ENCODE assay signal across 25 mouse cellular contexts in the genomic region with DNA sequence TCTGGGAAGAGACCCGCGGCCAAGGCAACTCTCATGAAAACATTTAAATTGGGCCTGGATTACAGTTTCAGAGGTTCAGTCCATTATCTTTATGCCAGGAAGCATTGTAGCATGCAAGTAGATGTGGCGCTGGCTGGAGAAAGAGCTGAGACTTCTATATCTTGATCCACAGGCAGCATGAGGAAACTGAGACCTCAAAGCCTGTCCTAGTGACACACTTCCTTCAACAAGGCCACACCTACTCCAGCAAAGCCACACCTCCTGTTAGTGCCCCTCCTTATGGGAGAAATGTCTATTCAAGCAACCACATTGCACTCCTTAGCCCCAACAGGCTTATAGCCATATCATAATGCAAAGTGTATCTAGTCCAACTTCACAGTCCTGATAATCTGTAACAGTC. TPM values are rescaled to one million over a fixed set of nuclear protein-coding genes. Genes with fewer than 3 reads are reported as not detected.
DNase-seq lines count a peak whose midpoint lies in the region; ATAC-seq and TF ChIP-seq lines count a peak whose summit lies in the region.
"Had no signal": no experiment of that assay in that cellular context is flagged by ENCODE, and none has a peak within 500 bp of the region (broad histone marks: within the 10 kb centered on the region; RNA-seq: fewer than 3 reads in every experiment).

No protein-coding gene starts in this region.

- intact Hi-C loops in heart, postnatal 36 days (cut with DNase I), result no loop called here

- 90% methylated on average over 3 of the region's 3 CpGs for WGBS in kidney, adult 2 months

- no peak for TF ChIP-seq RAD21 in MEL (IDR thresholded peaks at IDR 0.05; ENCODE audit: low read depth, low read length)

- no peaks in the 10 kb centered on the region for H3K9me3 ChIP-seq in MEL (replicated peaks; ENCODE audit: insufficient read depth, low read length)
- H3K9me3 ChIP-seq: lung, embryonic 15.5 days; midbrain, embryonic 13.5 days; neural tube, embryonic 13.5 days; stomach, embryonic 15.5 days had no signal

- H3K36me3 ChIP-seq in MEL (ENCODE audit: control insufficient read depth in 1 of 2, insufficient read depth in 2 of 2, low read length in 2 of 2), result peaks cover 0 to 3% of the 10 kb centered on the region in 2 experiments; a peak in 1 of 4 replicates
- no peaks in the 10 kb centered on the region for H3K36me3 ChIP-seq in kidney, adult 2 months (ENCODE audit: control insufficient read depth, insufficient read depth, low read length)

- TF ChIP-seq EP300 in MEL (IDR thresholded peaks at IDR 0.05; ENCODE audit: low read depth in 1 of 2, low read length in 2 of 2), result no peak

- no peak for TF ChIP-seq CTCF in MEL (IDR thresholded peaks at IDR 0.05 in 2 of 3, conservative IDR thresholded peaks at IDR 0.05 in 1 of 3; ENCODE audit: control insufficient read depth in 1 of 3, insufficient read depth in 1 of 3, low read depth in 2 of 3, low read length in 3 of 3, poor library complexity in 1 of 3, severe bottlenecking in 1 of 3)
- no peak for TF ChIP-seq CTCF in kidney, adult 2 months (conservative IDR thresholded peaks at IDR 0.05; ENCODE audit: insufficient read depth, insufficient read length, low read depth, low read length)

- ATAC-seq in granulocyte monocyte progenitor cell, adult 5-6 weeks (replicated peaks; ENCODE audit: poor library complexity, severe bottlenecking), result peak; percentile 34
- ATAC-seq: forebrain, postnatal 0 days; hindbrain, postnatal 0 days; intestine, embryonic 16.5 days; midbrain, embryonic 13.5 days had no signal

- TF ChIP-seq POLR2A in MEL (IDR thresholded peaks at IDR 0.05; ENCODE audit: control insufficient read depth in 1 of 2, insufficient read depth in 1 of 2, low read depth in 1 of 2, low read length in 2 of 2, poor library complexity in 1 of 2), result peak in 1 of 2 experiments; percentile 80; a peak in 2 of 4 replicates
- TF ChIP-seq POLR2A in kidney, adult 2 months (IDR thresholded peaks at IDR 0.05; ENCODE audit: low read depth, low read length), result no peak

- peak overlapping the region; percentile 10 to 49; a peak in 3 of 4 replicates for H3K4me3 ChIP-seq in MEL (ENCODE audit: control insufficient read depth in 1 of 2, insufficient read depth in 1 of 2, low read depth in 2 of 2, low read length in 2 of 2)
- H3K4me3 ChIP-seq in kidney, adult 2 months (ENCODE audit: insufficient read depth, low read depth, low read length), result no peak overlapping the region
- H3K4me3 ChIP-seq: erythroblast, embryonic 14.5 days; lung, embryonic 15.5 days; midbrain, embryonic 13.5 days; neural tube, embryonic 13.5 days; stomach, embryonic 15.5 days had no signal

- peaks cover 5% of the 10 kb centered on the region for H3K79me2 ChIP-seq in MEL (ENCODE audit: control insufficient read depth, insufficient read depth, low read length, poor library complexity)

- H3K4me1 ChIP-seq in MEL (ENCODE audit: control insufficient read depth in 1 of 2, insufficient read depth in 2 of 2, low read length in 2 of 2), result peaks cover 0 to 9% of the 10 kb centered on the region in 2 experiments; a peak in 3 of 4 replicates
- peaks cover 6% of the 10 kb centered on the region; the same call in 1 of the 2 replicates for H3K4me1 ChIP-seq in kidney, adult 2 months (ENCODE audit: control insufficient read depth, insufficient read depth, low read length)

- H3K9ac ChIP-seq in MEL (ENCODE audit: control insufficient read depth, low read depth, low read length, poor library complexity, severe bottlenecking), result peak overlapping the region; percentile 15
- H3K9ac ChIP-seq: forebrain, postnatal 0 days; liver, embryonic 14.5 days; lung, embryonic 15.5 days; midbrain, embryonic 13.5 days; neural tube, embryonic 13.5 days; stomach, embryonic 15.5 days had no signal

- H3K27ac ChIP-seq in MEL (ENCODE audit: control insufficient read depth, low read depth, low read length), result peak overlapping the region; percentile 22
- no peak overlapping the region for H3K27ac ChIP-seq in kidney, adult 2 months (ENCODE audit: insufficient read depth, low read depth, low read length)
- H3K27ac ChIP-seq: hindbrain, postnatal 0 days; liver, embryonic 14.5 days; lung, embryonic 15.5 days; midbrain, embryonic 13.5 days; neural tube, embryonic 13.5 days had no signal

- H3K27me3 ChIP-seq in MEL (ENCODE audit: control insufficient read depth in 1 of 2, insufficient read depth in 2 of 2, low read length in 2 of 2), result 0 out of 4 replicates have a peak, but pooled peaks cover 0 to 1% of the 10 kb centered on the region in 2 experiments
- no peaks in the 10 kb centered on the region for H3K27me3 ChIP-seq in kidney, adult 2 months (replicated peaks; ENCODE audit: control insufficient read depth, insufficient read depth, low read length)
- H3K27me3 ChIP-seq: lung, embryonic 15.5 days; midbrain, embryonic 13.5 days; neural tube, embryonic 13.5 days; stomach, embryonic 15.5 days had no signal

- DNase-seq in thymus, postnatal 4 days, result peak; percentile 44
- DNase-seq in thymus, postnatal 25 days, result no peak
- DNase-seq in MEL (ENCODE audit: low read depth, low spot score), result peak; percentile 91
- no peak for DNase-seq in heart, postnatal 36 days
- no peak for DNase-seq in cerebellum, adult 18-20 months
- no peak for DNase-seq in kidney, adult 2 months
- DNase-seq: adrenal gland, postnatal 14 days; cerebellum, adult 11 months; cerebellum, adult 9-11 months; forebrain, postnatal 0 days; gastrocnemius, postnatal 10 days; heart, postnatal 14 days; kidney, adult 9 months; kidney, postnatal 10 days; layer of hippocampus, postnatal 36 days; left cerebral cortex, postnatal 4 days had no signal

TF ChIP-seq in MEL, 35 proteins besides CTCF, POLR2A, EP300 and RAD21:
- TF ChIP-seq SMC3 (IDR thresholded peaks at IDR 0.05; ENCODE audit: low read depth, low read length), result no peak
- 0 out of 2 replicates have a peak, but pooled peaks have one; percentile 57 for TF ChIP-seq HCFC1 (IDR thresholded peaks at IDR 0.05; ENCODE audit: low read depth, low read length)
- no peak for TF ChIP-seq CHD2 (IDR thresholded peaks at IDR 0.05; ENCODE audit: low read length)
- peak; percentile 82 for TF ChIP-seq NELFE (IDR thresholded peaks at IDR 0.05; ENCODE audit: low read depth, low read length)
- peak; percentile 67 for TF ChIP-seq ZMIZ1 (IDR thresholded peaks at IDR 0.05; ENCODE audit: low read depth, low read length)
- TF ChIP-seq TBP (IDR thresholded peaks at IDR 0.05; ENCODE audit: low read depth, low read length), result peak; percentile 65
- TF ChIP-seq SIN3A (IDR thresholded peaks at IDR 0.05; ENCODE audit: low read length), result peak; percentile 47; the same call in 1 of the 2 replicates
- TF ChIP-seq MXI1 (IDR thresholded peaks at IDR 0.05; ENCODE audit: low read depth, low read length), result peak; percentile 84
- no peak for TF ChIP-seq JUND (IDR thresholded peaks at IDR 0.05; ENCODE audit: low read depth, low read length)
- 0 out of 2 replicates have a peak, but pooled peaks have one; percentile 24 for TF ChIP-seq TCF12 (IDR thresholded peaks at IDR 0.05; ENCODE audit: low read depth, low read length)
- TF ChIP-seq USF1 (IDR thresholded peaks at IDR 0.05; ENCODE audit: low read depth, low read length), result no peak
- 0 out of 2 replicates have a peak, but pooled peaks have one; percentile 34 for TF ChIP-seq POLR2AphosphoS2 (IDR thresholded peaks at IDR 0.05; ENCODE audit: low read length)
- peak; percentile 47 for TF ChIP-seq GATA1 (IDR thresholded peaks at IDR 0.05; ENCODE audit: low read depth, low read length)
- no peak for TF ChIP-seq ZNF384 (IDR thresholded peaks at IDR 0.05; ENCODE audit: low read depth, low read length)
- TF ChIP-seq MAX (IDR thresholded peaks at IDR 0.05; ENCODE audit: low read length), result peak; percentile 74
- peak; percentile 60; the same call in 1 of the 2 replicates for TF ChIP-seq ELF1 (IDR thresholded peaks at IDR 0.05; ENCODE audit: low read depth, low read length)

RNA-seq across cellular contexts. Expression of a gene that starts 2.9 kb away (rescaled TPM):
- 71.1 and 76.7 TPM in 2 replicates for total RNA-seq in MEL (2012; rRNA removed)
- 10 to 100 TPM in 1 of 2 experiments, not detected in 1; 71.9 TPM for polyA plus RNA-seq in MEL (2012; ENCODE audit: insufficient read depth in 1 of 2, insufficient read length in 2 of 2, low read depth in 1 of 2, low replicate concordance in 2 of 2, missing spikeins in 1 of 2)
- 72.8 and 118 TPM in 2 replicates for total RNA-seq in granulocyte monocyte progenitor cell, adult 5-6 weeks (2014; fragmentation: Nextera tagmentation)
- 37.3 and 43.4 TPM in 2 replicates for total RNA-seq in granulocyte monocyte progenitor cell, adult 5-6 weeks (2017)
- total RNA-seq in heart, postnatal 36 days (2021), result 10 to 100 TPM; 30.4 to 30.6 TPM
- polyA plus RNA-seq in kidney, adult 2 months (2012; rRNA removed), result 101 and 115 TPM in 2 replicates

RNA-seq across cellular contexts. Expression of a gene that starts 9.8 kb away (rescaled TPM):
- 241 and 273 TPM in 2 replicates for total RNA-seq in MEL (2012; rRNA removed)
- polyA plus RNA-seq in MEL (2012; ENCODE audit: insufficient read depth in 1 of 2, insufficient read length in 2 of 2, low read depth in 1 of 2, low replicate concordance in 2 of 2, missing spikeins in 1 of 2), result 100 to 1,000 TPM in 1 of 2 experiments, not detected in 1; 417 TPM
- total RNA-seq in granulocyte monocyte progenitor cell, adult 5-6 weeks (2014; fragmentation: Nextera tagmentation), result 130 and 159 TPM in 2 replicates
- 404 and 430 TPM in 2 replicates for total RNA-seq in granulocyte monocyte progenitor cell, adult 5-6 weeks (2017)
- total RNA-seq in heart, postnatal 36 days (2021), result 10 to 100 TPM; 93.6 to 97.2 TPM
- polyA plus RNA-seq in kidney, adult 2 months (2012; rRNA removed), result 58.2 and 80.3 TPM in 2 replicates

RNA-seq across cellular contexts. Expression of a gene that starts 42.2 kb away (rescaled TPM):
- 23.0 and 28.7 TPM in 2 replicates for total RNA-seq in MEL (2012; rRNA removed)
- polyA plus RNA-seq in MEL (2012; ENCODE audit: insufficient read depth in 1 of 2, insufficient read length in 2 of 2, low read depth in 1 of 2, low replicate concordance in 2 of 2, missing spikeins in 1 of 2), result 10 to 100 TPM in 1 of 2 experiments, not detected in 1; 29.3 TPM
- 37.2 and 42.3 TPM in 2 replicates for total RNA-seq in granulocyte monocyte progenitor cell, adult 5-6 weeks (2014; fragmentation: Nextera tagmentation)
- 15.2 and 23.4 TPM in 2 replicates for total RNA-seq in granulocyte monocyte progenitor cell, adult 5-6 weeks (2017)
- total RNA-seq in heart, postnatal 36 days (2021), result 10 to 100 TPM; 10.6 to 11.7 TPM
- polyA plus RNA-seq in kidney, adult 2 months (2012; rRNA removed), result 107 TPM in 2 replicates

Comparison
In these comparisons a context has a peak if more than half of its experiments do, and no peak if none do; other contexts are left out.
1. DNase-seq: peak in thymus, postnatal 4 days (single experiment) and MEL (single experiment); none in thymus, postnatal 25 days (single experiment), heart, postnatal 36 days (0 of 2), cerebellum, adult 18-20 months (0 of 2) and kidney, adult 2 months (single experiment).